Mouse (Mus musculus) embryonic facial prominence, embryonic 12.5 days (tissue): ENCODE measurements around the gene Snrpd2. TPM values are rescaled to one million over a fixed set of nuclear protein-coding genes. Genes with fewer than 3 reads are reported as not detected.
A peak's percentile ranks its signal among the peaks of the same experiment; 100 is the strongest.

Experiments used
- ATAC-seq: fragments of 200-750 bp; cut with Nextera tagmentation; 2 replicates; pipeline ENCODE4 v1.8.0; 2017; ENCODE audit not compliant: insufficient number of reproducible peaks, insufficient read depth, low FRiP score, low TSS enrichment
- H3K27ac ChIP-seq: fragments of 300-500 bp; sonication (generic); 2 replicates; pipeline ENCODE4 v1.5.1; 2016; ENCODE audit warnings: mild to moderate bottlenecking
- H3K27me3 ChIP-seq: fragments of 300-500 bp; sonication (generic); 2 replicates; pipeline ENCODE4 v1.6.1; 2016; ENCODE audit warnings: mild to moderate bottlenecking, moderate library complexity
- H3K36me3 ChIP-seq: fragments of 300-500 bp; sonication (generic); 2 replicates; pipeline ENCODE4 v1.6.1; 2016; ENCODE audit warnings: mild to moderate bottlenecking
- H3K4me1 ChIP-seq: fragments of 300-500 bp; sonication (generic); 2 replicates; pipeline ENCODE4 v1.6.1; 2016
- H3K4me2 ChIP-seq: fragments of 300-500 bp; sonication (generic); replicated peaks from 2 replicates; pipeline ENCODE4 v1.6.1; 2016; ENCODE audit warnings: mild to moderate bottlenecking, moderate library complexity
- H3K4me3 ChIP-seq: fragments of 300-500 bp; sonication (generic); 2 replicates; pipeline ENCODE4 v1.5.1; 2016; ENCODE audit warnings: mild to moderate bottlenecking
- H3K9ac ChIP-seq: fragments of 300-500 bp; sonication (generic); 2 replicates; pipeline ENCODE4 v1.6.1; 2016; ENCODE audit warnings: mild to moderate bottlenecking, moderate library complexity
- H3K9me3 ChIP-seq: fragments of 300-500 bp; sonication (generic); 2 replicates; pipeline ENCODE4 v1.6.1; 2016; ENCODE audit warnings: mild to moderate bottlenecking, moderate library complexity
- WGBS: fragments of 180-500 bp; shearing (Covaris S2); methylation state at CpG from one replicate; pipeline ENCODE4 v1.1.7; 2016; 5-methylcytosine and 5-hydroxymethylcytosine counted together
- polyA plus RNA-seq: library from polyadenylated mRNA; unstranded; fragments of >200 nt; fragmentation: Nextera tagmentation; extraction: Ambion mirVana; gene quantifications from 2 replicates; pipeline ENCODE4 v1.2.1, GENCODE M21; 2016

Snrpd2 gene
- polyA plus RNA-seq, 1 experiment from 2014 or later, result 149 TPM

DNA sequence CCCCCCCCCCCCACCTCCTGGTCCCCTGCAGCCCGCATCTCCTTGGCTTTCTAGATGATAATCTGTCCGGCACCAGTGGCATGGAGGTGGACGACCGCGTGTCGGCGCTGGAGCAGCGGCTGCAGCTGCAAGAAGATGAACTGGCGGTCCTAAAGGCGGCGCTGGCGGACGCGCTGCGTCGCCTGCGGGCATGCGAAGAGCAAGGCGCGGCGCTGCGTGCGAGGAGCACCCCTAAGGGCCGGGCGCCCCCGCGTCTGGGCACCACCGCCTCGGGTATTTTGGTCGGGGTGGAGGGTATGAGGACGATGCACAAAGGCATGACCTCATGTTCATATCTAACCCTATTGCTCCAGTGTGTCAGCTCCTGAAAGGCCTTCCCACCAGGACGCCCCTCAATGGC, 29.7 kb downstream of the Snrpd2 start:
- no peak overlapping the region; the same call in 1 of the 2 replicates for H3K9ac ChIP-seq
- peak overlapping the region; percentile 48 for H3K4me2 ChIP-seq
- H3K4me1 ChIP-seq, result peaks cover 21% of the 10 kb centered on the region
- ATAC-seq, result no peak
- H3K4me3 ChIP-seq, result peak overlapping the region; percentile 20
- H3K27ac ChIP-seq, result no peak overlapping the region
- peaks cover 61% of the 10 kb centered on the region for H3K27me3 ChIP-seq
- WGBS, result under 1% methylated on average over 31 of the region's 32 CpGs
- no peaks in the 10 kb centered on the region for H3K36me3 ChIP-seq
- H3K9me3 ChIP-seq, result peaks cover 10% of the 10 kb centered on the region; the same call in 1 of the 2 replicates

DNA sequence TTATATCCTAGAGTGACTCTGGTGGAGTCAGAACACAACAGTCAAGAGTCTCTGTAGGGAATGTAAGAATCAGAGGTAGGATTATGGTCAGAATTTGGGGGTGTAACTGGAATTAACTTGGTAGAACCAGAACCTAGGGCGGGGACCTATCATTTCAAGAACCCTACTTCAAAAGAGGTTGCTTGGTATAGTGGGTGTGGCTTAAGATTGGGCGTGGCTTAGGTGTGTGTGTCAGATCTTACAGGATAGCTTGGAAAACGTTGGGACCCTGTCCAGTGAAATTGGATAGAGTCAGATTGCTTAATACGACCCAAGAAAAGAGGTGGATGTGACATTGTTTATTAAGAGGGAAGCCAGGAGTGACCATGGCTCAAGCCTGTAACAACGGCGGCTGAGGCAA, 30.4 kb downstream of the Snrpd2 start:
- Histone ChIP-seq H3K27ac (no peak overlapping the region), H3K9me3 (peaks cover 10% of the 10 kb centered on the region; the same call in 1 of the 2 replicates), H3K36me3 (no peaks in the 10 kb centered on the region), H3K27me3 (peaks cover 57% of the 10 kb centered on the region), H3K4me3 (no peak overlapping the region), H3K4me2 (peak overlapping the region; percentile 48; the same call in 1 of the 2 replicates), H3K9ac (no peak overlapping the region), H3K4me1 (peaks cover 27% of the 10 kb centered on the region)
- ATAC-seq, result no peak
- WGBS, result 38% methylated on average over 6 of the region's 6 CpGs

- no peak for ATAC-seq
- H3K36me3 ChIP-seq, result 0 out of 2 replicates have a peak, but pooled peaks cover 1% of the 10 kb centered on the region
- H3K9me3 ChIP-seq, result peaks cover 6% of the 10 kb centered on the region; the same call in 1 of the 2 replicates
- H3K4me1 ChIP-seq, result peaks cover 26% of the 10 kb centered on the region
- H3K9ac ChIP-seq, result peak overlapping the region; percentile 34
- peak overlapping the region; percentile 57 for H3K4me2 ChIP-seq
- H3K4me3 ChIP-seq, result peak overlapping the region; percentile 46
- peaks cover 49% of the 10 kb centered on the region for H3K27me3 ChIP-seq
- H3K27ac ChIP-seq, result no peak overlapping the region
- 1% methylated on average over 26 of the region's 27 CpGs for WGBS
Observed at GRCm38 (mm10) chr7:19180862-19181429, 31.4 kb downstream of the Snrpd2 start.

GRCm38 (mm10) chr7:19184250-19184649, 34.7 kb downstream of the Snrpd2 start:
- no peak for ATAC-seq
- no peaks in the 10 kb centered on the region for H3K9me3 ChIP-seq
- H3K27ac ChIP-seq, result peak overlapping the region; percentile 64; the same call in 1 of the 2 replicates
- H3K36me3 ChIP-seq, result peaks cover 16% of the 10 kb centered on the region; the same call in 1 of the 2 replicates
- peaks cover 16% of the 10 kb centered on the region for H3K4me1 ChIP-seq
- no peak overlapping the region for H3K9ac ChIP-seq
- WGBS, result 89% methylated on average over 2 of the region's 2 CpGs
- H3K4me3 ChIP-seq, result no peak overlapping the region
- peaks cover 16% of the 10 kb centered on the region for H3K27me3 ChIP-seq
- no peak overlapping the region for H3K4me2 ChIP-seq

DNA sequence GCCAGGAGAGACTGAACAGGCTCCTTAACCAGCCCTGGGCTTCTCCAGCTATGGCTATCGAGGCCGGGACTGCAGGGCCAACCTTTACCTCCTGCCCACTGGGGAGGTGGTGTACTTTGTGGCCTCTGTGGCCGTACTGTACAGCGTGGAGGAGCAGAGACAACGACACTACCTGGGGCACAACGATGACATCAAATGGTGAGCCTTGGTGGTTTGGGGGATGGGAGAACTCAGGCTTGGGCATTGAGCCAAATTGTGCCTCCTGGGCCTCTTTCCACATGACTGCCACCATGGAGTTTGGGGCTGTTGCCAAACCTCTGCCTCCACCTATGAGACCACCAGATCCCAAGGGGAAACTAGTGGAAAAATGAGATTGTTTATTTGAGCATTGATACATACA, 35.2 kb downstream of the Snrpd2 start:
- Histone ChIP-seq H3K27me3 (peaks cover 11% of the 10 kb centered on the region), H3K9ac (no peak overlapping the region), H3K27ac (peak overlapping the region; percentile 64; the same call in 1 of the 2 replicates), H3K4me2 (no peak overlapping the region), H3K4me1 (peaks cover 16% of the 10 kb centered on the region), H3K4me3 (no peak overlapping the region), H3K36me3 (peaks cover 18% of the 10 kb centered on the region; the same call in 1 of the 2 replicates), H3K9me3 (no peaks in the 10 kb centered on the region)
- ATAC-seq, result no peak
- 78% methylated on average over 6 of the region's 6 CpGs for WGBS

DNA sequence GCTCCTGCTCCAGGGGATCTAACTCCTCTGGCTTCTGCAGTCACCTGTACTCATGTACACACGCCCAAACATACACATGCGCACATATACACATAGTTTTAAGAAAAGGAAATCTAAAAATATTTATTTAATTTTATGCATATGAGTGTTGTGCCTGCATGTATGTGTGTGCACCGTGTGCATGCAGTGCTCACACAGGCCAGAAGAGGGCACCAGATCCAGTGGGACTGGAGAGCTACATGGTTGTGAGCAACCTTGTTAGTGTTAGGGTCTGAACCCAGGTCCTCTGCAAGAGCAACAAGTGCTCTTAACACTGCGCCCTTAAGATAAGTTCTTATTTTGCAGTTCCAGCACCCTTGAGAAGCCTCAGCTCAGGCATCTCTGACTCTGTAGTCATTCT, 45.2 kb downstream of the Snrpd2 start:
- peaks cover 6% of the 10 kb centered on the region; the same call in 1 of the 2 replicates for H3K9me3 ChIP-seq
- no peaks in the 10 kb centered on the region for H3K4me1 ChIP-seq
- H3K36me3 ChIP-seq, result peaks cover 52% of the 10 kb centered on the region
- WGBS, result 96% methylated on average over 4 of the region's 4 CpGs
- H3K9ac ChIP-seq, result no peak overlapping the region
- no peak overlapping the region for H3K4me2 ChIP-seq
- no peak overlapping the region for H3K27ac ChIP-seq
- no peak for ATAC-seq
- H3K4me3 ChIP-seq, result no peak overlapping the region
- H3K27me3 ChIP-seq, result no peaks in the 10 kb centered on the region

GRCm38 (mm10) chr7:19196676-19197075, 47.2 kb downstream of the Snrpd2 start:
- 61% methylated on average over 6 of the region's 6 CpGs for WGBS
- ATAC-seq, result no peak
- H3K36me3 ChIP-seq, result peaks cover 44% of the 10 kb centered on the region

GRCm38 (mm10) chr7:19197985-19198384, 48.5 kb downstream of the Snrpd2 start:
- peaks cover 6% of the 10 kb centered on the region; the same call in 1 of the 2 replicates for H3K9me3 ChIP-seq
- WGBS, result 43% methylated on average over 2 of the region's 2 CpGs
- H3K9ac ChIP-seq, result no peak overlapping the region
- no peaks in the 10 kb centered on the region for H3K27me3 ChIP-seq
- no peak for ATAC-seq
- H3K4me3 ChIP-seq, result no peak overlapping the region
- H3K27ac ChIP-seq, result no peak overlapping the region
- H3K4me2 ChIP-seq, result no peak overlapping the region
- H3K36me3 ChIP-seq, result peaks cover 41% of the 10 kb centered on the region
- H3K4me1 ChIP-seq, result no peaks in the 10 kb centered on the region

More at GRCm38 (mm10) chr7:19196676-19197075, 47.2 kb downstream of the Snrpd2 start:
- Histone ChIP-seq H3K9me3 (peaks cover 6% of the 10 kb centered on the region; the same call in 1 of the 2 replicates), H3K4me2 (no peak overlapping the region), H3K9ac (no peak overlapping the region), H3K4me1 (no peaks in the 10 kb centered on the region), H3K27me3 (no peaks in the 10 kb centered on the region), H3K27ac (no peak overlapping the region), H3K4me3 (no peak overlapping the region)

DNA sequence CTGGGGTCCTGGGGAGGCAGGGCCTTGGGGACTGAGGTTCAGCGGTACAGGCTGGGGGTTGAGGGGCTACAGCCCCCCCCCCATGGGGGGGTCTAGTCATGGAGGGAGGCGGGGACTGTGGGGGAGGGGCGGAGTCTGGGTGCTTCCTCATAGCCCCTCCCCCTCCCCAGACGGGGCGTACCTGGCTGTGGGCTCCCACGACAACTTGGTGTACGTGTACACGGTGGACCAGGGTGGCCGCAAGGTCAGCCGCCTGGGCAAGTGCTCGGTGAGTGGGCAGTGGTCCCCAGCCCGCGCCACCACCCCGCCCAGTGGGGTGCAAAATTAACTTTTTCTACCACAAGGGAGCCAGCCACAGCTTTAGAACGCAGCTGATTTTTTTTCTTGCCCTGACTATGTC, 52.1 kb downstream of the Snrpd2 start:
- Histone ChIP-seq H3K4me2 (no peak overlapping the region), H3K27ac (no peak overlapping the region), H3K4me1 (no peaks in the 10 kb centered on the region), H3K36me3 (peaks cover 26% of the 10 kb centered on the region), H3K9me3 (no peaks in the 10 kb centered on the region), H3K9ac (no peak overlapping the region), H3K27me3 (no peaks in the 10 kb centered on the region), H3K4me3 (no peak overlapping the region)
- WGBS, result 61% methylated on average over 14 of the region's 15 CpGs
- ATAC-seq, result no peak; the same call in 1 of the 2 replicates

DNA sequence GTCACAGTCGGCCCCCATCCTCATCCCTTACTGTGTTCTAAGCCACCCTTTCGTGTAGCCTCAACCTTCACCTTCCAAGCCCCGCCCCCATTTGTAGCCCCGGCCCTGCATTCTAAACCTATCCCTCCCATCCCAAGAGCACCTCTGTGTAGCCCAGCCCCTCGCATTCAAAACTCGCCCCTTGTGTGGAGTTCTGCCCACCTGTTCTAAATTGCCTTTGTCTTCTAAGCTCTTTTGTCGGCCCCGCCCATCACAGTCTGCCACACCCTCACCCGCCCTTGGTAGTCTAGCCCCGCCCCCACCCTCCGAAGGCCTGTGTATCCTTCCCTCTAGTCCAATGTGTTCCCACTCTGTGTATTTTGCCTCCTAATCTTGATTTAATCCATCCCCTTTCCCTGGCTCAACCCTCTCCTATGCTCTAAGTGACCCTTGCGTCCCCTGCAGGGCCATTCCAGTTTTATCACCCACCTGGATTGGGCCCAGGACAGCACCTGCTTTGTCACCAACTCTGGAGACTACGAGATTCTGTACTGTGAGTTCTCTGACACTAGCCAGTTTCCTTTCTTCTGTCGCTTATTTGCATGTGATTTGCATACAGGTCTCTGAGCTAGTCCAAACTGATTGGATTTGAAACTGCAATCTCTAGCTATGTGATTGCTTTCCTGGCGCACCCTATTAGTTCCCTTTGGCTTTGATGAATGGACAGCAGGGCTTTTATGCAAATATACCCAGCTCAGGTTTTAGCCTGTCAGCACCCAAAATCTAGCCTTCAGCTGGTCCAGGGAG, 52.7 kb downstream of the Snrpd2 start:
- Histone ChIP-seq H3K27ac (no peak overlapping the region), H3K4me3 (no peak overlapping the region), H3K36me3 (peaks cover 25% of the 10 kb centered on the region), H3K9ac (no peak overlapping the region), H3K4me2 (no peak overlapping the region), H3K9me3 (no peaks in the 10 kb centered on the region), H3K27me3 (no peaks in the 10 kb centered on the region), H3K4me1 (no peaks in the 10 kb centered on the region)
- 60% methylated on average over 15 of the region's 15 CpGs for WGBS
- no peak for ATAC-seq
